Mouse (Mus musculus): ENCODE measurements around the gene Spata4.

DNA sequence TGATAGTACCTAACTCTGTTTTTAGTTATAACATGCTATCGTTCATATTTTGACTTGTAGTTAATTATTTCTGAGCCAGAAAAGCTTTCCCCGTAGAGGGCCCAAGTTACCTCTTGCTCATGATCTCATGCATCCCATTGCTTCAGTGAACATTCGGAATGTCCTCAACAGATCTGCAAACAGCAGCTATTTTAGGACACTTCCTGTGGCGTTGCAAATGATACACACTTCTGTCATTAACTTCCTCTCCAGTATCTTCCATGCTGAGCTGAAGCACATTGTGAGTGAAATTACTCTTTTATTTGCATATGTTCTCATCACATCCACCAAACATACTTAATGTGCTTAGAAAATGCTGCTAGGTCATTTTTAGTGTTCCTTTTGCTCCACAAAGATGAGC is 38.4 kb upstream of the Spata4 start:
- TF ChIP-seq EP300 (IDR thresholded peaks at IDR 0.05) (no peak), CTCF (IDR thresholded peaks at IDR 0.05) (no peak)
